Mouse (Mus musculus): ENCODE measurements at regions not wholly inside any gene's neighbourhood (a gene's known extent, or its start where the extent isn't known, plus 50 kb on each side); places are given as distances from the start of the nearest gene placed in this dataset.

DNA sequence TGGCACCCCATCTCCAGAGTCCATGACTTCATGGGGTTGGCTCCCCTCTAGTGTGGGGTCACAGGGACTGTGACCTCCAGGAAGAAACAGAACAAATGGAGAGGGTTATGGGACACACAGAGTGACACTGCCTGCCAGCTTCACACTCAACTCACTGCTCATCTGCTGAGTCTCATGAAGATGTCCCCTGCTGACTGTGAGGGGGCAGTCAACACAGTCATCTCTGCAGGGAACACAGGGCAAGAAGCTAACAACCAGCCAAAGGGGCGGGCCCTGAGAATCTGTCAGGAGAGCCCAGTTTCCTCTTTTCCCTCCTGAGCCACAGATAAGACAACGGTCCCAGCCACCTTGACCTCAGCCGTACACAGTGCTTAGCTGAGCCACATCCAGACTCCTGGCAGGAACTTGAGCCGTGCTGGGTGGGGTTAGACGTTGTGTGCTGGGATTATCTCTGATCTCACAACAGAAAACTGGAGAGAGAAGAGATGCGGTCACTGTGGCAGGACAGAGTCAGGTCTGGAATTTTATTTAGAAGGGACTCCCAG, 294.6 kb downstream of the Ajap1 start:
- TF ChIP-seq CTCF (conservative IDR thresholded peaks at IDR 0.05; ENCODE audit: low read length) (no peak), NANOG (IDR thresholded peaks at IDR 0.05; ENCODE audit: borderline replicate concordance, low read length) (no peak)
